Mouse (Mus musculus): ENCODE measurements around the gene Psmd5.

DNA sequence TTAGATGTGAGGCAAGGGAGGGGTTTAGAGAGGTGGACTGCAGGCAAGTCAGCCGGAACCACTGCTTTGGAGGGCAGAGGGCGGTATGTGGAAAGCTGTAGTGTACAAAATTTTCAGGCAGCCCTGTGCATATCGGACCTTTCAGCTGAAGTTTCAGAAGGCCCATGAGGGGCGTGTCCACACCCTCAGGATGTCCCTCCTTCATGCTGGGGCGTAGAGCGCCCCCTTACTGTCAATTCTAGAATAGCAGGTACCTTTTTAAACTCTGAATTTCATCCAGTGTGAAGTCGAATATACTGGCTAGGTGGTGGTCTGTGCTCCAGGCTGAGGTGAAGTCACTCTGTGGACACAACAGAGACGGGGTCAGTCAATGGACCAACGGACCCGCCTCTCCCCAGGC, 23.1 kb upstream of the Psmd5 start:
- TF ChIP-seq TAL1 (IDR thresholded peaks at IDR 0.05; ENCODE audit: low read length) (no peak), GATA1 (IDR thresholded peaks at IDR 0.05; ENCODE audit: low read length) (no peak)

All from erythroblast, embryonic 14.5 days (primary cell).